Mouse (Mus musculus) hindbrain, embryonic 15.5 days (tissue): ENCODE data around the gene Gfer. TPM values are rescaled to one million over a fixed set of nuclear protein-coding genes. Genes with fewer than 3 reads are reported as not detected.
"Not testable (repeated sequence)": the region's sequence is repeated elsewhere in the genome, so short reads cannot be mapped to it uniquely, and the experiment has no call there.

Experiments
- ATAC-seq: fragments of 200-750 bp; cut with Nextera tagmentation; 2 replicates; pipeline ENCODE4 v1.8.0; 2017; ENCODE audit warnings: low read depth, moderate number of reproducible peaks, moderate TSS enrichment; ENCODE audit not compliant: low FRiP score
- H3K27ac ChIP-seq: fragments of 300-500 bp; sonication (generic); replicated peaks from 2 replicates; pipeline ENCODE4 v1.5.1; 2015; ENCODE audit warnings: mild to moderate bottlenecking, inconsistent platforms
- H3K27me3 ChIP-seq: fragments of 300-500 bp; sonication (generic); 2 replicates; pipeline ENCODE4 v1.6.1; 2015; ENCODE audit warnings: control low read depth, inconsistent platforms
- H3K36me3 ChIP-seq: fragments of 300-500 bp; sonication (generic); 2 replicates; pipeline ENCODE4 v1.6.1; 2015; ENCODE audit warnings: control low read depth, inconsistent platforms
- H3K4me1 ChIP-seq: fragments of 300-500 bp; sonication (generic); replicated peaks from 2 replicates; pipeline ENCODE4 v1.6.1; 2015; ENCODE audit warnings: control low read depth, inconsistent platforms
- H3K4me2 ChIP-seq: fragments of 300-500 bp; sonication (generic); 2 replicates; pipeline ENCODE4 v1.6.1; 2015; ENCODE audit warnings: moderate library complexity, mild to moderate bottlenecking, inconsistent platforms
- H3K4me3 ChIP-seq: fragments of 300-500 bp; sonication (generic); 2 replicates; pipeline ENCODE4 v1.5.1; 2015; ENCODE audit warnings: mild to moderate bottlenecking, inconsistent platforms
- H3K9ac ChIP-seq: fragments of 300-500 bp; sonication (generic); 2 replicates; pipeline ENCODE4 v1.6.1; 2015; ENCODE audit warnings: inconsistent platforms
- H3K9me3 ChIP-seq: fragments of 300-500 bp; sonication (generic); 2 replicates; pipeline ENCODE4 v1.6.1; 2016; ENCODE audit warnings: control low read depth, inconsistent platforms
- WGBS: fragments of 180-500 bp; shearing (Covaris S2); methylation state at CpG from one replicate; pipeline ENCODE4 v1.1.7; 2015; 5-methylcytosine and 5-hydroxymethylcytosine counted together
- polyA plus RNA-seq: library from polyadenylated mRNA; unstranded; fragments of >200 nt; fragmentation: Nextera tagmentation; extraction: Ambion mirVana; gene quantifications from 2 replicates; pipeline ENCODE4 v1.2.1, GENCODE M21; 2015

Gfer gene
- polyA plus RNA-seq, 1 experiment from 2014 or later: 36.5 TPM

DNA sequence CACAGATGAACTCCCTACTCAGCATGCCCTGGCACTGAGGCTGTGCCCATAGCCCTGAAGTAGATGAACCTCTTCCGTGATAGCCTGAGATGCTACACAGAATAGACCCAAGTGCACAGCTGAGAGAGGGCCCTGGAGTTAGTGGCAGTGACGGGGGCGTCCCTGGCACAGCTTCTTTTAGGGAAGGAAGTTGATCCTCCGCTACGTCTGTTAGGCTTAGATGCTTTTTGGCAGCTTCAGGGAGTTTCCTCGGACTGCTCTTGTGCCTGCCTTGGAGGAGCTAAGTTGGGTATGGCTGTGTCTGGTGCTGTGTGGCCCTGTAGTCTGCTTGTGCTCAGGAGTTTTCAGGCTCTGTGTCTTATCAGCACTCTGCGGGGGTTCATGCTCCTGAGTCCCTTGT, 21.7 kb downstream of the Gfer start:
- H3K27me3 ChIP-seq: no peaks in the 10 kb centered on the region

DNA sequence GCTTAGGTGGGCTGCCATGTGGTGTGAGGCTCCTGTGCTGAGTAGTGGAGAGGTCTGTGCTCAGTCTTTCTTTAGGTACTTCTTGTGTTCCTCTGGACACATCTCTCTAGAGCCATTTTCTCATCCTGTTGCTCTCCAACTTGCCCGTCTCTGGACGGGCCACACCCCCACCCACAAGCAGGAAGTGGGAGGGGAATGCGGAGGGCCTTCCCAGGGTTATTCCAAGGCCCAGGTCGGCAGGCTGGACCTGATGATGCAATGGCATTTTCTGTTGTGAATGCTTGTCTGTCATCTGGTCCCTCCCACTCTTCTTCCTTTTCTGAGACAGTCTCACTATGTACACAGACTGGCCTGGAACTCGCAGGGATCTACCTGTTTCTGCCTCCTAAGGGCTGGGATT, 23.8 kb downstream of the Gfer start:
- ATAC-seq: no peak
- Histone ChIP-seq H3K4me2 (peak overlapping the region; percentile 5; the same call in 1 of the 2 replicates), H3K36me3 (0 out of 2 replicates have a peak, but pooled peaks cover 8% of the 10 kb centered on the region), H3K9ac (no peak overlapping the region), H3K27ac (no peak overlapping the region), H3K4me1 (peaks cover 36% of the 10 kb centered on the region), H3K4me3 (no peak overlapping the region), H3K9me3 (no peaks in the 10 kb centered on the region), H3K27me3 (no peaks in the 10 kb centered on the region)
- 32% methylated on average over 5 of the region's 5 CpGs for WGBS

More for the DNA sequence above, 21.7 kb downstream of the Gfer start:
- H3K9me3 ChIP-seq: no peaks in the 10 kb centered on the region
- no peak overlapping the region for H3K4me3 ChIP-seq
- H3K4me2 ChIP-seq: no peak overlapping the region
- no peak overlapping the region for H3K27ac ChIP-seq
- no peak overlapping the region for H3K9ac ChIP-seq
- ATAC-seq: no peak
- H3K4me1 ChIP-seq: peaks cover 28% of the 10 kb centered on the region
- WGBS: 87% methylated on average over 7 of the region's 7 CpGs
- peaks cover 28% of the 10 kb centered on the region for H3K36me3 ChIP-seq

DNA sequence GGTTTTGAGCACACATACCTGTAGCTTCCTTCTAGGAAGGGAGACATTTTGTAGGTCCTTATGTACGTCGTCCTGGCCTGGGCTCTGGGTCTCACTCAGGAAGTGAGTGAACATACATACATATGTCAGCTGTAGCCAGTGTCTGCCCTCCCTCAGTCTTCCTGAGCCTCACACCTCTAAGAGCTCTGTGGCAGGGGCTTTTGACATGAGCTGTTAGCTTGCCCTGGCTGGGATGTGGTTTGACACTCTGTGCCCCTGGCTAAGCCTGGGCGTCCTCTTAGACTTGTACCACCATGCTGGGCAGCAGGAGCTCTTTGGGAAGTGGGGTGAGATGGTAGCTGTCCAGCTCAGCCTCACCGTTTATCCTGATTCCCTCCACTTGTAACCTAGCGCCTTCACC, 24.6 kb downstream of the Gfer start:
- H3K27ac ChIP-seq: no peak overlapping the region
- H3K4me3 ChIP-seq: no peak overlapping the region
- 0 out of 2 replicates have a peak overlapping the region, but pooled peaks have one; percentile 97 for H3K9ac ChIP-seq
- 79% methylated on average over 5 of the region's 5 CpGs for WGBS
- H3K36me3 ChIP-seq: no peaks in the 10 kb centered on the region
- H3K27me3 ChIP-seq: no peaks in the 10 kb centered on the region
- no peaks in the 10 kb centered on the region for H3K9me3 ChIP-seq
- H3K4me1 ChIP-seq: peaks cover 36% of the 10 kb centered on the region
- H3K4me2 ChIP-seq: peak overlapping the region; percentile 73
- no peak for ATAC-seq

- peak overlapping the region; percentile 97 for H3K9ac ChIP-seq
- no peaks in the 10 kb centered on the region for H3K27me3 ChIP-seq
- H3K9me3 ChIP-seq: no peaks in the 10 kb centered on the region
- H3K36me3 ChIP-seq: no peaks in the 10 kb centered on the region
- peak overlapping the region; percentile 85 for H3K27ac ChIP-seq
- peak overlapping the region; percentile 73 for H3K4me2 ChIP-seq
- ATAC-seq: no peak
- peaks cover 36% of the 10 kb centered on the region for H3K4me1 ChIP-seq
- WGBS: 13% methylated on average over 8 of the region's 8 CpGs
- peak overlapping the region; percentile 95 for H3K4me3 ChIP-seq
These were observed 25.6 kb downstream of the Gfer start for GRCm38 (mm10) chr17:24670246-24670844.

- H3K4me2 ChIP-seq: peak within 1 kb of the TSS; percentile 73
- no peaks in the 10 kb centered on the region for H3K36me3 ChIP-seq
- WGBS: under 1% methylated on average over 58 of the region's 80 CpGs
- peak within 1 kb of the TSS; percentile 97 for H3K9ac ChIP-seq
- H3K4me1 ChIP-seq: peaks cover 36% of the 10 kb centered on the region
- peak within 1 kb of the TSS; percentile 85 for H3K27ac ChIP-seq
- peak within 1 kb of the TSS; percentile 95 for H3K4me3 ChIP-seq
- ATAC-seq: peak; percentile 97
- H3K27me3 ChIP-seq: no peaks in the 10 kb centered on the region
- H3K9me3 ChIP-seq: no peaks in the 10 kb centered on the region
These were observed 26.3 kb downstream of the Gfer start, which contains the start of gene Zfp598 for GRCm38 (mm10) chr17:24669545-24670245. Zfp598 (plus strand) TSS chr17:24669687.

DNA sequence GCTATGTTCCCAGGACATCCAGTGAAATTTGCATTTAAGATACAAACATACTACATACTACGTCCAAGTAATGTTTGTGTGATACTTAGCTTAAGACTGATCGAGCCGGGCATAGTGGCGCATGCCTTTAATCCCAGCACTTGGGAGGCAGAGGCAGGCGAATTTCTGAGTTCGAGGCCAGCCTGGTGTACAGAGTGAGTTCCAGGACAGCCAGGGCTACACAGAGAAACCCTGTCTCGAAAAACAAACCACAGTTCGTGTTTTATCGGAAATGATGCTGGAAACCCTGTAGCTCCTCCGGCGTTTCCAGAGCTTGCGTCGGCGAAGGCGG, 26.8 kb downstream of the Gfer start:
- Histone ChIP-seq H3K4me2 (peak overlapping the region; percentile 73), H3K9ac (peak overlapping the region; percentile 97), H3K4me1 (peaks cover 36% of the 10 kb centered on the region), H3K4me3 (peak overlapping the region; percentile 95), H3K27ac (peak overlapping the region; percentile 85)
- not testable (repeated sequence) for H3K27me3 ChIP-seq, H3K36me3 ChIP-seq, H3K9me3 ChIP-seq
- ATAC-seq: peak; percentile 42
- WGBS: 8% methylated on average over 15 of the region's 15 CpGs

DNA sequence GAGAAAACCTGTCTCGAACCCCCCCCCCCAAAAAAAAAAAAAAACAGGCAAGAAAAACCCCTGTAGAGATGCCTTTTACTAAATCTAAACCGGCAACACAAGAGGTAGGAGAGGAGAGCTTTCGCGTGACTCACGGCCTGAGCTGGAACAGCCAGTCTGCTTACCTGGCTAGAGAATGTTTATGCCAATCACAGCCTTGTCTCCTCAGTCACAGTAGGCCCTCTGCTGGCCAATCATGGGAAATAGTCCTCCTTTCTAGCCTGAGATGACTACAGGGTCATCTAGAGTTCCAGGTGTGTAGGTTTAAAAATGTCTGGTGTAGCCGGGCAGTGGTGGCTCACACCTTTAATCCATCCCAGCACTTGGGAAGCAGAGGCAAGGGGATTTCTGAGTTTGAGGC, 28.5 kb downstream of the Gfer start:
- Histone ChIP-seq H3K9ac (no peak overlapping the region), H3K4me2 (no peak overlapping the region), H3K27ac (no peak overlapping the region), H3K9me3 (no peaks in the 10 kb centered on the region), H3K4me3 (no peak overlapping the region), H3K4me1 (peaks cover 30% of the 10 kb centered on the region), H3K36me3 (no peaks in the 10 kb centered on the region), H3K27me3 (no peaks in the 10 kb centered on the region)
- WGBS: 26% methylated on average over 6 of the region's 6 CpGs
- no peak for ATAC-seq

DNA sequence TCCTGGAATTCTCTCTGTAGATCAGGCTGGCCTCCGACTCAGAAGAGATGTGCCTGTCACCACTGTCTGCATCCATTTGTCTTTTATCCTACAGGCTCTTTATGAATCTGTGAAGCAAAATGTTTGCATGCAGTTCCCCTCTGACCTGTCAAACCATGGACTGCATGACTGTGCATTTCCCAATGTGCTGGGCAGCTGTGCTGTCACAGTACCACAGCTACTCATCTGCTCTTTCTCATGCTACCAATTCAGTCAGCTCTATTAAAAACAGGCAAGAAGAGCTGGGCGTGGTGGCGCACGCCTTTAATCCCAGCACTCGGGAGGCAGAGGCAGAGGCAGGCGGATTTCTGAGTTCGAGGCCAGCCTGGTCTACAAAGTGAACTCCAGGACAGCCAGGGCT, 28.9 kb downstream of the Gfer start:
- H3K4me2 ChIP-seq, H3K9ac ChIP-seq, H3K27ac ChIP-seq, H3K27me3 ChIP-seq, H3K9me3 ChIP-seq, H3K4me3 ChIP-seq, H3K36me3 ChIP-seq, ATAC-seq: not testable (repeated sequence)
- WGBS: 71% methylated on average over 7 of the region's 7 CpGs
- H3K4me1 ChIP-seq: peaks cover 26% of the 10 kb centered on the region

DNA sequence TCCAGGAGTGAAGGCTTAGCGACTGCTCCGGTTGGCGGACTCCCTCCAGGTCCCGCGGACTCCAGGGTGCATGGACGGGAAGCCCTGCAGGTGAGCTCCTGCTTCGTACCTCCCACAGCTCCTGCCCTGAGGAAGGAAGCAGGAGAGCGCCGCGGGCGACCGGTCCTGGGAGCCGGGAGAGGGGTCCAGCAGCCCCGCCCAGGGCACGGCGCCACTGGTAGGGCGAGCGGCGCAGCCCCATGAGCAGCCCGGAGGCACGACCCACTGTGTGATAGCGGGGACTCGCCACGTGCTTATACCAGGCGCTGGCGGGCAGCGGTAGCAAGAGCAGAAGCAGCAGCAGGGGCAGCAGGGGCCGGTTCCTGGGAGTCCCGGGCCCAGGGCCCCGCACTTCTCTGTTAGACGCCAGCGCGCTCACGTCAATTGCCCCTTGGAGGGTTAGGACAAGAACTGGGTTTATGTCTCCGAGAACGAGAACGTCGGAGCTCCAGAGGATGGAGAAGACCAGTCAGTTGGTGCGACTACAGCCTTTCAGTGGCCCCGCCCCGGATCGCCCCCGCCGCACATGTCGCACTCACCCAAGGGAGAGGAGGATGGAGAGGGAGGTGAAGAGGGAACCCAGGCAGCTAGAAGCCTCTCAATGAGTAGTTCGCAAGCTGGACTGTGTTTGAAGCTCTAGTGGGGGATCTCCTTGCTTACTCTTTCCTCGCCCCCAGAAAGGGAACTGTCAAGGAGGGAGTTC, 37.8 kb downstream of the Gfer start, which contains the start of gene Npw:
Gene Npw (minus strand): TSS at position 441 of the 742 bp plus-strand sequence.
- no peak for ATAC-seq
- Histone ChIP-seq H3K9ac (peak within 1 kb of the TSS; percentile 31; the same call in 1 of the 2 replicates), H3K36me3 (no peaks in the 10 kb centered on the region), H3K9me3 (no peaks in the 10 kb centered on the region), H3K27me3 (peaks cover 40% of the 10 kb centered on the region), H3K4me3 (peak within 1 kb of the TSS; percentile 31), H3K27ac (no peak within 1 kb of the TSS), H3K4me1 (peaks cover 15% of the 10 kb centered on the region), H3K4me2 (peak within 1 kb of the TSS; percentile 64)
- 2% methylated on average over 45 of the region's 47 CpGs for WGBS

- no peak for ATAC-seq
- no peak overlapping the region for H3K4me2 ChIP-seq
- no peaks in the 10 kb centered on the region for H3K9me3 ChIP-seq
- no peak overlapping the region for H3K4me3 ChIP-seq
- H3K36me3 ChIP-seq: no peaks in the 10 kb centered on the region
- no peak overlapping the region for H3K27ac ChIP-seq
- H3K9ac ChIP-seq: no peak overlapping the region
- peaks cover 22% of the 10 kb centered on the region for H3K4me1 ChIP-seq
- peaks cover 41% of the 10 kb centered on the region for H3K27me3 ChIP-seq
- WGBS: 79% methylated on average over 4 of the region's 4 CpGs
These were observed 41.0 kb downstream of the Gfer start for GRCm38 (mm10) chr17:24654969-24655368.

DNA sequence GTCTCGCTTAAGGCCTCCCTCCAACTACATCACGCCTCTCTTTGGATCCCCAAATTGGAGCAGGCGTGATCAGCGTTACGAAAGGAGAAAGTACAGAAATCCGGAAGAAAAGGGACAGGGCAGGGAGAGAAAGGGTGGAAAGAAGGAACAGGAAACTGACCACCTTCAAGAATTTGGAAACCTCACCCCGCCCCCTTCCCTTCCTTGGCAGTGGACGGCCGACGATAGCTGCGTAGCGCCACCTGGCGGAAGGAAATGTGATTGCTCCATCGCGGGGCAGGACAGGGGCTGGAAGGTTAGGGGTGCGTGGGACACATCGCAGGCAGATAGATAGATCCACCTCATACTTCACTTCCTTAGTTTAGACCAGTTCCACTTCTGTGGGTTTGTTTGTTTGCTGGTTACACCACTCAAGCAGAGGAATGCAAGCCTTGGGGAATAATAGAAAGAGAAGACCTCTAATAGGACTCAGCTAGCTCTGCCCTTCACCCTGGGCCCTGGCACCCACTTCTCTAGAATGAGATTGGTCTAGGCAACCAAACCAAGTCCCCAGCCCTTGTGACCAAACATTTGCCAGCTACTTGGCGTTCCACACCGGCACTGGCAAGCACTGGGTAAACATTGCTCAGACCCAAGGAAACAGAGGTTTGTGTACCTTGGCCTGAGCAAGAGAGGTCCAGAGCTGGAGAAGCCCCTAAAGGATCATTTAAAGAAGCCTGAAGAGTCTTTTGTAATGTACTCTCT, 41.8 kb downstream of the Gfer start:
- H3K4me3 ChIP-seq: peak overlapping the region; percentile 28
- no peak for ATAC-seq
- no peak overlapping the region for H3K27ac ChIP-seq
- H3K9me3 ChIP-seq: no peaks in the 10 kb centered on the region
- 0 out of 2 replicates have a peak overlapping the region, but pooled peaks have one; percentile 4 for H3K9ac ChIP-seq
- H3K27me3 ChIP-seq: peaks cover 33% of the 10 kb centered on the region
- no peaks in the 10 kb centered on the region for H3K36me3 ChIP-seq
- H3K4me2 ChIP-seq: peak overlapping the region; percentile 55
- 4% methylated on average over 19 of the region's 19 CpGs for WGBS
- H3K4me1 ChIP-seq: peaks cover 30% of the 10 kb centered on the region
